Mouse (Mus musculus): ENCODE data around the gene Capns1. TPM values are rescaled to one million over a fixed set of nuclear protein-coding genes. Genes with fewer than 3 reads are reported as not detected.

Capns1 gene
- polyA plus RNA-seq, 1 experiment from 2014 or later, result 120 TPM

- no peak overlapping the region for H3K27ac ChIP-seq (ENCODE audit: low read length)
- no peak for DNase-seq (ENCODE audit: low spot score)
- WGBS, result 78% methylated on average over 5 of the region's 5 CpGs
- no peak overlapping the region for H3K4me2 ChIP-seq (replicated peaks; ENCODE audit: low read depth, low read length)
- no peaks in the 10 kb centered on the region for H3K9me3 ChIP-seq (ENCODE audit: low read length)
- no peaks in the 10 kb centered on the region for H3K27me3 ChIP-seq (replicated peaks; ENCODE audit: insufficient read depth, low read length)
- 0 out of 2 replicates have a peak, but pooled peaks cover 1% of the 10 kb centered on the region for H3K4me1 ChIP-seq (ENCODE audit: insufficient read depth, low read depth, low read length)
- H3K36me3 ChIP-seq (ENCODE audit: insufficient read depth, low read length), result no peaks in the 10 kb centered on the region
- TF ChIP-seq EP300 (IDR thresholded peaks at IDR 0.05) (no peak), CTCF (IDR thresholded peaks at IDR 0.05) (no peak)
- ATAC-seq, result no peak
- no peak overlapping the region for H3K9ac ChIP-seq (replicated peaks; ENCODE audit: low read depth)
- no peak overlapping the region for H3K4me3 ChIP-seq (ENCODE audit: low read depth, low read length)
Measured at GRCm38 (mm10) chr7:30200200-30200599, 1.6 kb upstream of the Capns1 start.

GRCm38 (mm10) chr7:30199498-30200139 lies 1.0 kb upstream of the Capns1 start:
- 72% methylated on average over 18 of the region's 18 CpGs for WGBS
- TF ChIP-seq EP300 (IDR thresholded peaks at IDR 0.05), result no peak
- TF ChIP-seq CTCF (IDR thresholded peaks at IDR 0.05), result no peak

GRCm38 (mm10) chr7:30197592-30198129 lies 950 bp downstream of the Capns1 start:
- Histone ChIP-seq H3K36me3 (ENCODE audit: insufficient read depth, low read length) (no peaks in the 10 kb centered on the region), H3K4me3 (ENCODE audit: low read depth, low read length) (no peak overlapping the region), H3K27me3 (replicated peaks; ENCODE audit: insufficient read depth, low read length) (no peaks in the 10 kb centered on the region), H3K9ac (replicated peaks; ENCODE audit: low read depth) (no peak overlapping the region), H3K4me1 (ENCODE audit: insufficient read depth, low read depth, low read length) (peaks cover 12% of the 10 kb centered on the region), H3K9me3 (ENCODE audit: low read length) (no peaks in the 10 kb centered on the region), H3K4me2 (replicated peaks; ENCODE audit: low read depth, low read length) (no peak overlapping the region), H3K27ac (ENCODE audit: low read length) (no peak overlapping the region)
- DNase-seq (ENCODE audit: low spot score) (no peak), ATAC-seq (no peak)
- TF ChIP-seq CTCF (IDR thresholded peaks at IDR 0.05) (no peak), EP300 (IDR thresholded peaks at IDR 0.05) (no peak)
- 51% methylated on average over 5 of the region's 5 CpGs for WGBS

More at GRCm38 (mm10) chr7:30199498-30200139, 1.0 kb upstream of the Capns1 start:
- Histone ChIP-seq H3K4me1 (ENCODE audit: insufficient read depth, low read depth, low read length) (0 out of 2 replicates have a peak, but pooled peaks cover 3% of the 10 kb centered on the region), H3K9me3 (ENCODE audit: low read length) (no peaks in the 10 kb centered on the region), H3K4me3 (ENCODE audit: low read depth, low read length) (no peak overlapping the region), H3K9ac (replicated peaks; ENCODE audit: low read depth) (no peak overlapping the region), H3K27me3 (replicated peaks; ENCODE audit: insufficient read depth, low read length) (no peaks in the 10 kb centered on the region), H3K4me2 (replicated peaks; ENCODE audit: low read depth, low read length) (no peak overlapping the region), H3K27ac (ENCODE audit: low read length) (no peak overlapping the region), H3K36me3 (ENCODE audit: insufficient read depth, low read length) (no peaks in the 10 kb centered on the region)
- ATAC-seq (no peak), DNase-seq (ENCODE audit: low spot score) (no peak)

GRCm38 (mm10) chr7:30196171-30196570 lies 2.4 kb downstream of the Capns1 start:
- WGBS, result 60% methylated on average over 6 of the region's 6 CpGs
- no peak for ATAC-seq
- Histone ChIP-seq H3K4me3 (ENCODE audit: low read depth, low read length) (no peak overlapping the region), H3K9ac (replicated peaks; ENCODE audit: low read depth) (no peak overlapping the region), H3K27ac (ENCODE audit: low read length) (no peak overlapping the region), H3K36me3 (ENCODE audit: insufficient read depth, low read length) (0 out of 2 replicates have a peak, but pooled peaks cover 5% of the 10 kb centered on the region), H3K4me2 (replicated peaks; ENCODE audit: low read depth, low read length) (no peak overlapping the region), H3K4me1 (ENCODE audit: insufficient read depth, low read depth, low read length) (peaks cover 12% of the 10 kb centered on the region), H3K27me3 (replicated peaks; ENCODE audit: insufficient read depth, low read length) (no peaks in the 10 kb centered on the region), H3K9me3 (ENCODE audit: low read length) (no peaks in the 10 kb centered on the region)
- TF ChIP-seq CTCF (IDR thresholded peaks at IDR 0.05) (no peak), EP300 (IDR thresholded peaks at IDR 0.05) (no peak)
- DNase-seq (ENCODE audit: low spot score), result no peak

GRCm38 (mm10) chr7:30195461-30195860 lies 3.1 kb downstream of the Capns1 start:
- H3K27ac ChIP-seq (ENCODE audit: low read length), result no peak overlapping the region
- H3K9ac ChIP-seq (replicated peaks; ENCODE audit: low read depth), result no peak overlapping the region
- H3K4me2 ChIP-seq (replicated peaks; ENCODE audit: low read depth, low read length), result no peak overlapping the region; the same call in 1 of the 2 replicates
- ATAC-seq (no peak), DNase-seq (ENCODE audit: low spot score) (no peak)
- no peaks in the 10 kb centered on the region for H3K9me3 ChIP-seq (ENCODE audit: low read length)
- 0 out of 2 replicates have a peak, but pooled peaks cover 10% of the 10 kb centered on the region for H3K36me3 ChIP-seq (ENCODE audit: insufficient read depth, low read length)
- H3K4me3 ChIP-seq (ENCODE audit: low read depth, low read length), result no peak overlapping the region
- H3K4me1 ChIP-seq (ENCODE audit: insufficient read depth, low read depth, low read length), result peaks cover 12% of the 10 kb centered on the region
- TF ChIP-seq EP300 (IDR thresholded peaks at IDR 0.05) (no peak), CTCF (IDR thresholded peaks at IDR 0.05) (no peak)
- WGBS, result 62% methylated on average over 6 of the region's 6 CpGs
- no peaks in the 10 kb centered on the region for H3K27me3 ChIP-seq (replicated peaks; ENCODE audit: insufficient read depth, low read length)

- peak; percentile 96 for ATAC-seq
- DNase-seq (ENCODE audit: low spot score), result peak; percentile 99
- 2% methylated on average over 28 of the region's 28 CpGs for whole genome bisulfite sequencing
- Histone ChIP-seq H3K9ac (replicated peaks; ENCODE audit: low read depth) (peak overlapping the region; percentile 68), H3K4me3 (ENCODE audit: low read depth, low read length) (peak overlapping the region; percentile 73), H3K27ac (ENCODE audit: low read length) (peak overlapping the region; percentile 91), H3K4me2 (replicated peaks; ENCODE audit: low read depth, low read length) (peak overlapping the region; percentile 89), H3K9me3 (ENCODE audit: low read length) (no peaks in the 10 kb centered on the region), H3K4me1 (ENCODE audit: insufficient read depth, low read depth, low read length) (peaks cover 12% of the 10 kb centered on the region), H3K27me3 (replicated peaks; ENCODE audit: insufficient read depth, low read length) (no peaks in the 10 kb centered on the region), H3K36me3 (ENCODE audit: insufficient read depth, low read length) (0 out of 2 replicates have a peak, but pooled peaks cover 12% of the 10 kb centered on the region)
- TF ChIP-seq CTCF (IDR thresholded peaks at IDR 0.05), result no peak
- no peak for TF ChIP-seq EP300 (IDR thresholded peaks at IDR 0.05)
Measured at GRCm38 (mm10) chr7:30194884-30195283, 3.7 kb downstream of the Capns1 start.
